Mouse (Mus musculus) hindbrain, postnatal 0 days (tissue): ENCODE measurements around the gene Khdc3. TPM values are rescaled to one million over a fixed set of nuclear protein-coding genes. Genes with fewer than 3 reads are reported as not detected.
"Not testable (repeated sequence)": the region's sequence is repeated elsewhere in the genome, so short reads cannot be mapped to it uniquely, and the experiment has no call there.

ENCODE experiments used
- ATAC-seq: fragments of 200-750 bp; cut with Nextera tagmentation; 2 replicates; pipeline ENCODE4 v1.8.0; 2017; ENCODE audit warnings: mild to moderate bottlenecking, moderate TSS enrichment, moderate library complexity
- DNase-seq: peaks from one replicate; pipeline ENCODE4 v3.0.0-alpha.2; 2015; ENCODE audit warnings: low spot score
- H3K27ac ChIP-seq: fragments of 300-500 bp; sonication (generic); 2 replicates; pipeline ENCODE4 v1.5.1; 2014; ENCODE audit warnings: mild to moderate bottlenecking
- H3K27me3 ChIP-seq: fragments of 300-500 bp; sonication (generic); 2 replicates; pipeline ENCODE4 v1.6.1; 2014; ENCODE audit warnings: low read length, mixed read lengths; ENCODE audit not compliant: insufficient read depth
- H3K36me3 ChIP-seq: fragments of 300-500 bp; sonication (generic); 2 replicates; pipeline ENCODE4 v1.6.1; 2014; ENCODE audit warnings: low read length, mixed read lengths; ENCODE audit not compliant: insufficient read depth
- H3K4me1 ChIP-seq: fragments of 300-500 bp; sonication (generic); 2 replicates; pipeline ENCODE4 v1.6.1; 2014; ENCODE audit warnings: antibody characterized with exemption, low read length, mixed read lengths; ENCODE audit not compliant: insufficient read depth
- H3K4me2 ChIP-seq: fragments of 300-500 bp; sonication (generic); 2 replicates; pipeline ENCODE4 v1.6.1; 2014; ENCODE audit warnings: low read depth, mild to moderate bottlenecking, low read length, moderate library complexity, mixed read lengths
- H3K4me3 ChIP-seq: fragments of 300-500 bp; sonication (generic); 2 replicates; pipeline ENCODE4 v1.5.1; 2014; ENCODE audit warnings: low read length
- H3K9ac ChIP-seq: fragments of 300-500 bp; sonication (generic); replicated peaks from 2 replicates; pipeline ENCODE4 v1.6.1; 2014; ENCODE audit warnings: mild to moderate bottlenecking, low read length, moderate library complexity, mixed read lengths
- H3K9me3 ChIP-seq: fragments of 300-500 bp; sonication (generic); 2 replicates; pipeline ENCODE4 v1.6.1; 2016; ENCODE audit warnings: low read length, mixed read lengths
- CTCF ChIP-seq: IDR thresholded peaks from 2 replicates; pipeline ENCODE4 v1.5.1; 2016; ENCODE audit warnings: antibody characterized with exemption, control low read depth, low read depth
- WGBS: fragments of 180-500 bp; shearing (Covaris S2); extraction: QIAGEN DNeasy Blood & Tissue Kit; methylation state at CpG from one replicate; pipeline ENCODE4 v1.1.7; 2014; 5-methylcytosine and 5-hydroxymethylcytosine counted together
- polyA plus RNA-seq: library from polyadenylated mRNA; unstranded; fragments of >200 nt; fragmentation: Nextera tagmentation; extraction: Ambion mirVana; gene quantifications from 2 replicates; pipeline ENCODE4 v1.2.1, GENCODE M21; 2015
- total RNA-seq: library from RNA; depleted of rRNA; stranded (reverse); fragments of >200 nt; gene quantifications from 2 replicates; pipeline ENCODE4 v1.2.3, GENCODE M21; 2014

The Khdc3 gene
- total and polyA plus RNA-seq, 2 experiments from 2014 or later, result 0.21 TPM; not detected in 1

DNA sequence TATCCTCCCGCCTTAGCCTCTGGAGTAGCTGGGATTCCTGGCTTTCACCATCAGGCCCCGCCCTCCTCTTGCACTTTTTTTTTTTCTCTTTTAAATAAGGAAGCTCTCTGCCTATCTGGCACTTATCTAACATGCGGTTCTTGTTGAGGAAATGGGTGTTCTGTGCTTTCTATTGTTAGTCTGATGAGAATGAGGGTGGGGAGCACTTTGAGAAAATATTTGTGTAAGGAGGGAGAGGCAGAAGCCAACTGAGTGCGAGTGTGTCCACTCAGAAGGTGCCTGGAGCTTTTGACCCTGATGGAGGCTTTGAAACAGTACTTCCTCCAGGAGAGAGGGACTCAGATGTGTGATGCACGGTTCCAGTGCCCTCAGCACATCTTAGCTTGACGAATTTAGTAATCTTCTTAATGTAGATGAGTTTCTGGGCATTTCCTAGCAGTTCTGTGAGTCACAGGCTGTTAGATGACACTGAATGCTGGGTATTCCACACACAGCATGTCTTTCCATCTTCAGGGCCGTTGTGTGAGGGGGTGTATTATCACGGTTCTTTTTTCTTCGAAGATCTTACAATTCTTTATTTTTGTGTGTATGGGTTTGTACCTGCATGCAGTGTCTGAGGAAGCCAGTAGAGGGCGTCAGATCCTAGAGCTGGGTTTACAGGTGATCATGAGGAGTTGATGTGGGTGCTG, 30.5 kb upstream of the Khdc3 start:
- TF ChIP-seq CTCF, result no peak
- H3K4me2 ChIP-seq, result no peak overlapping the region
- DNase-seq (no peak), ATAC-seq (no peak)
- no peak overlapping the region for H3K27ac ChIP-seq
- no peaks in the 10 kb centered on the region for H3K36me3 ChIP-seq
- H3K27me3 ChIP-seq, result no peaks in the 10 kb centered on the region
- no peak overlapping the region for H3K4me3 ChIP-seq
- no peaks in the 10 kb centered on the region for H3K4me1 ChIP-seq
- 0 out of 2 replicates have a peak, but pooled peaks cover 2% of the 10 kb centered on the region for H3K9me3 ChIP-seq
- 73% methylated on average over 10 of the region's 10 CpGs for WGBS
- H3K9ac ChIP-seq, result no peak overlapping the region

GRCm38 (mm10) chr9:73072426-73072825, 29.2 kb upstream of the Khdc3 start:
- H3K4me2 ChIP-seq, result no peak overlapping the region
- H3K9ac ChIP-seq, result no peak overlapping the region
- no peaks in the 10 kb centered on the region for H3K27me3 ChIP-seq
- ATAC-seq, result no peak
- H3K9me3 ChIP-seq, result 0 out of 2 replicates have a peak, but pooled peaks cover 2% of the 10 kb centered on the region
- H3K4me3 ChIP-seq, result no peak overlapping the region
- no peak for DNase-seq
- no peaks in the 10 kb centered on the region for H3K4me1 ChIP-seq
- no peak for TF ChIP-seq CTCF
- no peaks in the 10 kb centered on the region for H3K36me3 ChIP-seq
- WGBS, result 85% methylated on average over 8 of the region's 8 CpGs
- no peak overlapping the region for H3K27ac ChIP-seq

GRCm38 (mm10) chr9:73073169-73073568, 28.5 kb upstream of the Khdc3 start:
- Histone ChIP-seq H3K9ac (no peak overlapping the region), H3K9me3 (0 out of 2 replicates have a peak, but pooled peaks cover 2% of the 10 kb centered on the region), H3K27ac (no peak overlapping the region), H3K4me2 (no peak overlapping the region), H3K36me3 (no peaks in the 10 kb centered on the region), H3K4me3 (no peak overlapping the region), H3K27me3 (no peaks in the 10 kb centered on the region), H3K4me1 (no peaks in the 10 kb centered on the region)
- ATAC-seq, result no peak
- 92% methylated on average over 5 of the region's 5 CpGs for WGBS
- no peak for TF ChIP-seq CTCF
- no peak for DNase-seq

GRCm38 (mm10) chr9:73079349-73079748, 22.3 kb upstream of the Khdc3 start:
- H3K36me3 ChIP-seq, H3K4me2 ChIP-seq, H3K4me3 ChIP-seq, H3K27ac ChIP-seq, H3K9me3 ChIP-seq, ATAC-seq, H3K27me3 ChIP-seq, H3K9ac ChIP-seq, DNase-seq, H3K4me1 ChIP-seq: not testable (repeated sequence)
- WGBS, result 87% methylated on average over 10 of the region's 12 CpGs

GRCm38 (mm10) chr9:73079801-73080325, 21.8 kb upstream of the Khdc3 start:
- TF ChIP-seq CTCF, result no peak
- WGBS, result 35% methylated on average over 7 of the region's 7 CpGs
- no peak overlapping the region for H3K4me3 ChIP-seq
- ATAC-seq (no peak), DNase-seq (no peak)
- H3K36me3 ChIP-seq, result no peaks in the 10 kb centered on the region
- no peaks in the 10 kb centered on the region for H3K9me3 ChIP-seq
- H3K9ac ChIP-seq, result no peak overlapping the region
- no peak overlapping the region for H3K4me2 ChIP-seq
- no peak overlapping the region for H3K27ac ChIP-seq
- H3K4me1 ChIP-seq, result no peaks in the 10 kb centered on the region
- H3K27me3 ChIP-seq, result no peaks in the 10 kb centered on the region

GRCm38 (mm10) chr9:73082291-73083000, 19.2 kb upstream of the Khdc3 start:
- Histone ChIP-seq H3K27ac (no peak overlapping the region), H3K4me1 (no peaks in the 10 kb centered on the region), H3K9me3 (no peaks in the 10 kb centered on the region), H3K9ac (no peak overlapping the region), H3K36me3 (no peaks in the 10 kb centered on the region), H3K4me2 (no peak overlapping the region), H3K4me3 (no peak overlapping the region), H3K27me3 (no peaks in the 10 kb centered on the region)
- WGBS, result 68% methylated on average over 8 of the region's 8 CpGs
- TF ChIP-seq CTCF, result no peak
- DNase-seq, result no peak
- no peak for ATAC-seq

DNA sequence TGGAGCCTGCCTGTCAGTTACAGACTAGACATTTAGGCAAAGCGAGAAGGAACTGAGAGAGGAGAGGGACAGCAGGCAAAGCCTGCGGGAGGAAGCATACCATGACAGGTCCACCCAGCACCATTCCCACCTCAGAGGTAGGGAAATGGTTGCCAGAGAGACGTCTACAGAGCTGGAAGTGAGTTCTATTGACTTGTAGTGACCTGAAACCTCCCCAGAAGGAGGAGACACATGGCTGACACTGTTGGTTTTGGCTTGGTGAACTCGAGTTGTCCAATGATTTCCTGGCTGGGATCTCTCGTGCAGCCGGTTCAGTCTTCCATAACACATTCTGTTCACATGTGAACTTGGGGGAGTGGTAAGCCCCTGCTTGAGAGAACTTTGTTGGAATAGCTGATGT, 17.7 kb upstream of the Khdc3 start:
- Histone ChIP-seq H3K9ac (no peak overlapping the region), H3K4me2 (no peak overlapping the region), H3K4me1 (no peaks in the 10 kb centered on the region), H3K4me3 (no peak overlapping the region), H3K9me3 (no peaks in the 10 kb centered on the region), H3K27me3 (no peaks in the 10 kb centered on the region), H3K36me3 (no peaks in the 10 kb centered on the region), H3K27ac (no peak overlapping the region)
- ATAC-seq (no peak), DNase-seq (no peak)
- TF ChIP-seq CTCF, result no peak
- 68% methylated on average over 6 of the region's 6 CpGs for WGBS
